Mouse (Mus musculus) midbrain, embryonic 16.5 days (tissue): ENCODE results near the gene Crispld2. TPM values are rescaled to one million over a fixed set of nuclear protein-coding genes. Genes with fewer than 3 reads are reported as not detected.

ENCODE experiments used
- ATAC-seq: fragments of 200-750 bp; cut with Nextera tagmentation; 2 replicates; pipeline ENCODE4 v1.8.0; 2017; ENCODE audit warnings: moderate TSS enrichment
- H3K27ac ChIP-seq: fragments of 300-500 bp; sonication (generic); 2 replicates; pipeline ENCODE4 v1.5.1; 2014; ENCODE audit warnings: mild to moderate bottlenecking, low read length, mixed read lengths
- H3K27me3 ChIP-seq: fragments of 300-500 bp; sonication (generic); 2 replicates; pipeline ENCODE4 v1.6.1; 2014; ENCODE audit warnings: low read depth, low read length, mixed read lengths; ENCODE audit not compliant: control insufficient read depth, insufficient read depth
- H3K36me3 ChIP-seq: fragments of 300-500 bp; sonication (generic); 2 replicates; pipeline ENCODE4 v1.6.1; 2014; ENCODE audit warnings: mild to moderate bottlenecking, low read length, moderate library complexity, mixed read lengths; ENCODE audit not compliant: control insufficient read depth, insufficient read depth
- H3K4me1 ChIP-seq: fragments of 300-500 bp; sonication (generic); 2 replicates; pipeline ENCODE4 v1.6.1; 2014; ENCODE audit warnings: mild to moderate bottlenecking, low read length, mixed read lengths; ENCODE audit not compliant: control insufficient read depth, insufficient read depth
- H3K4me2 ChIP-seq: fragments of 300-500 bp; sonication (generic); 2 replicates; pipeline ENCODE4 v1.6.1; 2014; ENCODE audit warnings: mild to moderate bottlenecking, low read length, mixed read lengths
- H3K4me3 ChIP-seq: fragments of 300-500 bp; sonication (generic); 2 replicates; pipeline ENCODE4 v1.5.1; 2014; ENCODE audit warnings: low read depth, mild to moderate bottlenecking, low read length, moderate library complexity, mixed read lengths
- H3K9ac ChIP-seq: fragments of 300-500 bp; sonication (generic); 2 replicates; pipeline ENCODE4 v1.6.1; 2014; ENCODE audit warnings: low read depth, low read length, mixed read lengths
- H3K9me3 ChIP-seq: fragments of 300-500 bp; sonication (generic); replicated peaks from 2 replicates; pipeline ENCODE4 v1.6.1; 2014; ENCODE audit warnings: mild to moderate bottlenecking, low read length, mixed read lengths; ENCODE audit not compliant: control insufficient read depth, poor library complexity, severe bottlenecking
- WGBS: fragments of 180-500 bp; shearing (Covaris S2); extraction: QIAGEN DNeasy Blood & Tissue Kit; methylation state at CpG from one replicate; pipeline ENCODE4 v1.1.7; 2014; 5-methylcytosine and 5-hydroxymethylcytosine counted together
- polyA plus RNA-seq: library from polyadenylated mRNA; unstranded; fragments of >200 nt; fragmentation: Nextera tagmentation; extraction: Ambion mirVana; gene quantifications from 2 replicates; pipeline ENCODE4 v1.2.1, GENCODE M21; 2015

Crispld2 gene
- polyA plus RNA-seq, 1 experiment from 2014 or later: 2.4 TPM

- ATAC-seq: no peak
- Histone ChIP-seq H3K4me2 (no peak overlapping the region), H3K36me3 (no peaks in the 10 kb centered on the region), H3K27me3 (no peaks in the 10 kb centered on the region), H3K4me1 (no peaks in the 10 kb centered on the region), H3K4me3 (no peak overlapping the region), H3K9ac (no peak overlapping the region), H3K9me3 (no peaks in the 10 kb centered on the region; the same call in 1 of the 2 replicates), H3K27ac (no peak overlapping the region)
- WGBS: 24% methylated on average over 6 of the region's 6 CpGs
Measured at GRCm38 (mm10) chr8:120034471-120034870, 42.2 kb downstream of the Crispld2 start.

DNA sequence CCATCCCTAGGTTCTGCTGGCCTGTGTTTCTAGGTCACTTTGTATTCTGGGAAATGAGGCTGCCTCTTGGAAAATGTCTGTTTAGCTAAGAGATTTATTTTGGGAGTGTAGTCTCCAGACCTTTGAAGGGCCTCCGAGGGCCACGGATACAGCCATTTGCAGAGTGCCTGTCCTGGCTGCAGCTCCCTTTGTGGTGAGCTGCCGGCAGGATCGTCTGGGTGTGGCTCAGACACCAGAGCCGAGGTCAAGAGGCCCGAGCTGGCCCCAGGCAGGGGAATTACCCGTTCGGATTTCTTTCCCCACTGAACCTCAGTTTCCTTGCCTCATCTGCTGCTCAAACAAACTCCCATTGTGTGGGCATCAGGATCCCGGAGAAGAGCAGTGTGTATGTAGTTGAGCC is 43.9 kb downstream of the Crispld2 start:
- Histone ChIP-seq H3K27me3 (no peaks in the 10 kb centered on the region), H3K4me1 (no peaks in the 10 kb centered on the region), H3K9me3 (no peaks in the 10 kb centered on the region; the same call in 1 of the 2 replicates), H3K9ac (no peak overlapping the region), H3K36me3 (no peaks in the 10 kb centered on the region), H3K4me2 (no peak overlapping the region), H3K27ac (no peak overlapping the region), H3K4me3 (no peak overlapping the region)
- 34% methylated on average over 9 of the region's 9 CpGs for whole genome bisulfite sequencing
- ATAC-seq: no peak

- no peak for ATAC-seq
- 90% methylated on average over 4 of the region's 4 CpGs for WGBS
Measured at GRCm38 (mm10) chr8:120036578-120036977, 44.3 kb downstream of the Crispld2 start.

DNA sequence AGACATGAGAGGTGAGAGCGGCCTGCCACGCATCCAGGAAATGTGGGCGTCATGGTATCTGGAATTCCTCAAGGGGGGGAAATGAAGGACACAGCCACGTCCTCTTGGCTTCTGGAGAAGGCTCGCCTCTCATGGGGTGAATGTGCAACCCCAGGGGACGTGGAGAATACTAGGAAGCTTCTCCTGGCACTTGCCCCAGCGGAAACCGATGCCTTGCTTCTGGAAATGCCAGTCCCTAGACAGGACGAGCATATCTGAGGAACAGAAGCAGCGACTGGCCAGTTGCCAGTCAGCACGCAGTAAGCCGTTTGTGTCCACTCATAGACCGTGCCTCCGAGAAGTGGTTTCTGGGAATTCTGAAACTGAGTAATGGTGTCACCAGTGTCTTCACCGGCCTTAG is 45.0 kb downstream of the Crispld2 start:
- no peaks in the 10 kb centered on the region for H3K27me3 ChIP-seq
- WGBS: 88% methylated on average over 15 of the region's 15 CpGs

More at GRCm38 (mm10) chr8:120036578-120036977, 44.3 kb downstream of the Crispld2 start:
- H3K4me2 ChIP-seq: no peak overlapping the region
- no peak overlapping the region for H3K27ac ChIP-seq
- H3K36me3 ChIP-seq: no peaks in the 10 kb centered on the region
- H3K9ac ChIP-seq: no peak overlapping the region
- H3K9me3 ChIP-seq: peaks cover 2% of the 10 kb centered on the region; the same call in 1 of the 2 replicates
- no peaks in the 10 kb centered on the region for H3K27me3 ChIP-seq
- H3K4me3 ChIP-seq: no peak overlapping the region
- no peaks in the 10 kb centered on the region for H3K4me1 ChIP-seq

GRCm38 (mm10) chr8:120037611-120038010 is 45.4 kb downstream of the Crispld2 start:
- whole genome bisulfite sequencing: 81% methylated on average over 8 of the region's 8 CpGs
- no peak for ATAC-seq

More for the DNA sequence above, 45.0 kb downstream of the Crispld2 start:
- no peak overlapping the region for H3K27ac ChIP-seq
- H3K9ac ChIP-seq: no peak overlapping the region
- H3K9me3 ChIP-seq: peaks cover 2% of the 10 kb centered on the region; the same call in 1 of the 2 replicates
- no peaks in the 10 kb centered on the region for H3K4me1 ChIP-seq
- no peaks in the 10 kb centered on the region for H3K36me3 ChIP-seq
- no peak for ATAC-seq
- H3K4me3 ChIP-seq: no peak overlapping the region
- no peak overlapping the region for H3K4me2 ChIP-seq

GRCm38 (mm10) chr8:120038741-120039140 is 46.5 kb downstream of the Crispld2 start:
- Histone ChIP-seq H3K27ac (no peak overlapping the region), H3K4me3 (no peak overlapping the region), H3K4me1 (no peaks in the 10 kb centered on the region), H3K27me3 (no peaks in the 10 kb centered on the region), H3K9me3 (peaks cover 2% of the 10 kb centered on the region; the same call in 1 of the 2 replicates), H3K4me2 (no peak overlapping the region), H3K36me3 (no peaks in the 10 kb centered on the region), H3K9ac (no peak overlapping the region)
- 85% methylated on average over 12 of the region's 12 CpGs for WGBS
- no peak for ATAC-seq

More at GRCm38 (mm10) chr8:120037611-120038010, 45.4 kb downstream of the Crispld2 start:
- Histone ChIP-seq H3K27me3 (no peaks in the 10 kb centered on the region), H3K4me2 (no peak overlapping the region), H3K9ac (no peak overlapping the region), H3K9me3 (peaks cover 2% of the 10 kb centered on the region; the same call in 1 of the 2 replicates), H3K4me3 (no peak overlapping the region), H3K27ac (no peak overlapping the region), H3K4me1 (no peaks in the 10 kb centered on the region), H3K36me3 (no peaks in the 10 kb centered on the region)

DNA sequence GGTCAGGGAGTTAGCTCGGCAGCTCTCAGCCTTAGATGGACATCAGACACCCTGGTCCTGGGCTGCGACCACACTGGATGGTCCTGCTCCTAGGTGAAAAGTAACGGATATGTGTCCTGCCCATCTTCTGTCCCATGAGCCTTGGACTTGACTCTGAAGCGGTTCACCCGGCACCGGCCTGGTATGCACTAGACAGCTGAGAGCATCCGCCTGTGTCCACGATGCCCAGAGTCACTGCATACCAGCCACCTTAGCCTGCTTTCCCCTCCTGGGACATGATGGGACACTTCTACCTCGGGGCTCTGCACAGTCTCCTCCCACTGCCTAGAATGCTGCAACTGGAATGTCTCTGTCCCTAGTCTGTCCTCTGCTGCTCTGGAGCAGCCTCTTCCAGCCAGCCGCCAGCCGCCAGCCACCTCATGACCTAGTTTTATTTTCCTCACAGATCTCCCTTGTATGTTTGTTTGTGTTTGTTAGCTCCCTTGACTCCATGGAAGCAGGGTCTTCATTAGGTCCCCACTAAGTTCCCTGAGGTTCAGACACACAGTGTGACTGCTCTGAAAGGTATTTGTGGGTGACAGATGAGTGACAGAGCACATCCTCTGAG is 47.2 kb downstream of the Crispld2 start:
- Histone ChIP-seq H3K4me1 (no peaks in the 10 kb centered on the region), H3K9me3 (peaks cover 2% of the 10 kb centered on the region; the same call in 1 of the 2 replicates), H3K4me2 (no peak overlapping the region), H3K4me3 (no peak overlapping the region), H3K9ac (no peak overlapping the region), H3K36me3 (no peaks in the 10 kb centered on the region), H3K27me3 (no peaks in the 10 kb centered on the region), H3K27ac (no peak overlapping the region)
- ATAC-seq: no peak
- WGBS: 90% methylated on average over 11 of the region's 11 CpGs

GRCm38 (mm10) chr8:120040861-120041260 is 48.6 kb downstream of the Crispld2 start:
- Histone ChIP-seq H3K9ac (no peak overlapping the region), H3K4me3 (no peak overlapping the region), H3K9me3 (0 out of 2 replicates have a peak, but pooled peaks cover 2% of the 10 kb centered on the region), H3K27ac (no peak overlapping the region), H3K36me3 (no peaks in the 10 kb centered on the region), H3K27me3 (no peaks in the 10 kb centered on the region), H3K4me1 (no peaks in the 10 kb centered on the region), H3K4me2 (no peak overlapping the region)
- WGBS: 87% methylated on average over 1 of the region's 1 CpGs
- no peak for ATAC-seq

DNA sequence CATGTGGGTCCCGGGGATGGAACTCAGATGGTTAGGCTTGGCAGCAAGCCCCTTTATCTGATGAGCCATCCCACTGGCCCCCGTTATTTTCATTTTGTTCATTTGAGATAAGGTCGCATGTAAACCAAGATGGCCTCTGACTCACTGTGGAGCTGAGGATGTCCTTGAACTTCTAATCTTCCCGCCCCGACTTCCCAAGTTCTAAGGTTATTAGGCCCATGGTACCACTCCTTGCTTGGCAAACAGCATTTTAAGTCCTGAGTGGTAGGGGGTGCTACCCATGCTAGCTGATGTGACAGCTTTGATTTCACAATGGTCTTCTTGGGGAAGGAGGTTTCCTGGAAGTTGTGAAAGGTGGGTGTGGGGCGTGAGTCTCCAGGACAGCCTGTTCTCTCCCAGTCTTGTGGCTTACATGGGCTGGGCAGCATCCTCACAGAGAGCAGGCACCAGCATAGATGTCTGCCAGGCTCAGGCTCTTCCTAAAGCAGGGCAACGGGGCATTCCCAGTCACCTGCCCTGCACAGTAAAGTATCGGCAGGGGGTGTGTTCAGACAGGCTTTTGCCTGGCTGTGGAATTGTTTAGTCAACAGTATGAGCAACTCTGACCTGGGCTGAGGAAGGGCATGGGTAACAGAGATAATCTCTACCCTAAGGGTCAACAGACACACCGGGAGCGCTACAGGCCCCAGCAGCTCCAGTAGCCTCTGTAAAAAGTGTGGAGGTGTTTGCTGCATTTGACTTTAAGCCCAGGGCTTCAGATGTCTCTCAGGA is 50.5 kb downstream of the Crispld2 start:
- Histone ChIP-seq H3K9me3 (0 out of 2 replicates have a peak, but pooled peaks cover 2% of the 10 kb centered on the region), H3K27ac (no peak overlapping the region), H3K27me3 (no peaks in the 10 kb centered on the region), H3K36me3 (no peaks in the 10 kb centered on the region), H3K4me3 (no peak overlapping the region), H3K4me2 (no peak overlapping the region), H3K9ac (no peak overlapping the region), H3K4me1 (no peaks in the 10 kb centered on the region)
- no peak for ATAC-seq
- 78% methylated on average over 10 of the region's 10 CpGs for WGBS
